Mouse (Mus musculus): ENCODE results near the gene Neurod4.

Gene Neurod4

DNA sequence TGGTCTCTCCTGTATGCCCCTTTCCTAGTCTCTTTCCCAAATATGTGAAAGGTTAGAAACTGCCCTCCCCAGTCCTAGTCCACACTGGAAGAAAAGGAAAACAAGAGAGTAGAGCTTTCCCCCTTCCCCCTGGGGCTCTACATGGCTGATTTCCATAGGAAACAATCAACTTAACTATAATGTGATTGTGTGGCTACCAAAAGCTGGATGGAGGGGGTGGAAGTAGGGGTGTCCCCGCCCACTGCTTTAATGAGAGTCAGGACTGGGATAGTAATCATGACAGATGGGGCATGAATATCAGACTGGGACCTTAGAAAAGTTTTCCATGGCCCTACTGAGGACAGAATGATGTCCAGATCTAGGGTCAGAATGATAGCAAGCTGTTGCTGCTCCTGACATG is 45.5 kb downstream of the Neurod4 start:
- DNase-seq (ENCODE audit: low spot score) = no peak

DNA sequence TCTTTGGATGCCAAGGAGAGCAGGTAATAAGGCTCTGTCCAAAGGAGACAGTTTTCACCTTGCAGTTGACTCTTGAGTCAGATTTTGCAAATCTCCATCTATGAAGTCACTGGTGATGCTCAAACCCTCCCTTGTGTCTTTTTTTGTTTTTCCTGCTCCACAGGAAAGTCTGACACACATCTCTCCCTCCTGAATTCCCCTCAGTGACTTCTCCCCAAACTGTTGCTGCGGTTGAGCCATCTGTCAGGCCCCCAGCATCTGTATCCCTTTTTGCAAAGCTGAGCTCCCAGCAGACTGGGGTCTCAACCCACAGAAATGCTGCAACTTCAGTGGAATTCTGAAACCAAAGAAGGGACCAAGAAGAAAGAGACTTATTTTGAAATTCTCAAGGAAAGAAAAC is 47.9 kb downstream of the Neurod4 start:
- no peak for DNase-seq (ENCODE audit: low spot score)

DNA sequence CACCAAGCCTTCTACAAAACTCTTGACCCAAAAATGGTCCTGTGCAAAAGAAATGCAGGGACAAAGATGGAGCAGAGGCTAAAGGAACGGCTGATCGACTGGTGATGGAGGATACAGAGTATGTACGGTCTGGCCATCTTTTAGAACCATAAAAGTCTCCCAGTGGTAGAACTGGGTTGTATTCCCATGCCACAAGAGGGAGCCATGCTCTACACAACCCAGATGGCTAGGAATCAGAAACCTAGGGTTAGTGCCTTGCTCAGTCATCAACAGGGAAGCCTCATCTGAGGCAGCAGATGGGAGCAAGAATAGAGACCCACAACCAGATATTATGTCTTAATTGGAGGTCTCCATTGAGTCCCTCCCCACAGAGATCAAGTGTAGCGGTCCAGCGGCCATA is 50.5 kb downstream of the Neurod4 start:
- no peak for DNase-seq (ENCODE audit: low spot score)

DNA sequence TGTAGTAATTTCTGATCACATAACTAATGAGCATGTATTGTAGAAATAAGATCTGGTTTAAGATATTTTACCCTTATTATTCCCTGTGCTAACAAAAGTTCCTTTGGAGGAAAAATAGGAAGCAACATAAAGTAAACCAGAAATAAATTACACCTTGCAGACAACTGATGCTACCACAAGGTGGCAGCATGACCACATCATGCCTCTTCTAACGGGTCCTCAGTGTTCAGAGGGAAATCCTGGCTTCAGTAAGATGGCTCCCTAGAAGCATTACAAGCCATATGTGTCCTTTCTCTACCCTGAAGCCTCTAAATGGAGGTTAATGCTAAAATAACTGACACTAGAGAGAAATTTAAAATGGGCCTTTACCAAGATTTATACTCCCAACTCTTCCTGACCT is 51.8 kb downstream of the Neurod4 start:
- peak; percentile 29 for DNase-seq (ENCODE audit: low spot score)

DNA sequence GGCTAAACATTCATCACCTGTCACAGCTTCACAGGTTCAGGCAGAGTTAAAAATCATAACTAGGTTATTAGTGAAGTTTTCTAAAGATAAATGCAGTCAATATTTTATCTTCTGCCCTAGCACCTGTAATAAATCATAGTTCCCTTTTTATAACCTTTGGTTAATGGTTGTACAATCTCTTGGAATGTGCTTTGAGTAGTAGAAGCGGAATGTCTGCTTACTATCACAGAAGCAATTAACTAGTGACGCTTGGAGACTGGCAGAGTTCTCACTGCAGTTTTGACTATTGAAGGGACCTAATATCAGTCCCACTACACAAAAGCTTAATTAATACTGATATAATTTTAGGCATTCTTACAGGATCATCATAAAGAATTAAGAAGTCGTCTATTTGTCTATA is 55.0 kb downstream of the Neurod4 start:
- no peak for DNase-seq (ENCODE audit: low spot score)
